Mouse (Mus musculus) heart, embryonic 10.5 days (tissue): ENCODE results near the gene Mrm3. TPM values are rescaled to one million over a fixed set of nuclear protein-coding genes. Genes with fewer than 3 reads are reported as not detected.

Source experiments
- polyA plus RNA-seq: library from polyadenylated mRNA; unstranded; fragments of >200 nt; fragmentation: Nextera tagmentation; extraction: Ambion mirVana; gene quantifications from 2 replicates; pipeline ENCODE4 v1.2.1, GENCODE M21; 2016

The Mrm3 gene
- polyA plus RNA-seq, 1 experiment from 2014 or later, result 29.1 TPM

Other genes starting within 250 kb of the Mrm3 start
- 0.16 TPM in 1 of 2 replicates, not detected in the other for gene 1700016K19Rik, start 243.8 kb upstream of the Mrm3 start, polyA plus RNA-seq
- gene Rflnb, start 215.9 kb upstream of the Mrm3 start, polyA plus RNA-seq, result 8.4 and 13.3 TPM in 2 replicates
- 35.1 and 37.7 TPM in 2 replicates for gene Vps53, start 64.1 kb upstream of the Mrm3 start, polyA plus RNA-seq
- gene Fam57a, start 64.0 kb upstream of the Mrm3 start, polyA plus RNA-seq, result 32.7 and 35.9 TPM in 2 replicates
- gene Dbil5, start 26.1 kb upstream of the Mrm3 start, polyA plus RNA-seq, result 0.80 and 1.1 TPM in 2 replicates
- gene Gemin4, start 26.1 kb upstream of the Mrm3 start, polyA plus RNA-seq, result 40.0 and 42.1 TPM in 2 replicates
- gene Glod4, start within 50 bp of the Mrm3 start, polyA plus RNA-seq, result 126 and 135 TPM in 2 replicates
- 27.9 and 34.5 TPM in 2 replicates for gene Nxn, start 155.4 kb downstream of the Mrm3 start, polyA plus RNA-seq
- gene Timm22, start 163.2 kb downstream of the Mrm3 start, polyA plus RNA-seq, result 120 and 129 TPM in 2 replicates